ENCODE assay signal across 11 mouse cellular contexts in the genomic region with DNA sequence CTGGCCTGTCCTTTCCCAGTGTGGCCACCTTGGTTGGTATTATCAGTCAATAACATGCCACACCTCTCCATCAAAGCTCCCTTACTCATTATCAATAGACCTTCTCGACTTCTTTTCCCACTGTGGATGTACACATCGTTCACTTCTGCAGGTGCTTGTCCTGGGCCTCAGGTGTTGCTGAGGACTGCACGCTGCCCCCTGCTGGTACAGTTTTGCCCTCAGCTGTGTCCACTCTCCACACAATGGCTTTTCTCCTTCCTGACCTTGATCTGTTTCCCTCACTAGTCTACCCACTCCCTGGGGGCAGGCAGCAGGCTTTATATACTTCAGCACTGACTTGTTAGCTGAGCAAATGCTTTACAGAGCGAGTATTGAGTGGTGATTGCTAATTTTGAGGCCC. TPM values are rescaled to one million over a fixed set of nuclear protein-coding genes. Genes with fewer than 3 reads are reported as not detected.
DNase-seq lines count a peak whose midpoint lies in the region; ATAC-seq and TF ChIP-seq lines count a peak whose summit lies in the region.
"Had no signal": no experiment of that assay in that cellular context is flagged by ENCODE, and none has a peak within 500 bp of the region (broad histone marks: within the 10 kb centered on the region; RNA-seq: fewer than 3 reads in every experiment).

No protein-coding gene starts in this region.

- H3K27me3 ChIP-seq in heart, postnatal 0 days (ENCODE audit: control insufficient read depth, insufficient read depth, low read length), result no peaks in the 10 kb centered on the region
- peaks cover 10% of the 10 kb centered on the region for H3K27me3 ChIP-seq in heart, embryonic 12.5 days (replicated peaks)
- no peaks in the 10 kb centered on the region for H3K27me3 ChIP-seq in hindbrain, embryonic 10.5 days (ENCODE audit: insufficient read depth, poor library complexity, severe bottlenecking)
- H3K27me3 ChIP-seq: liver, embryonic 15.5 days had no signal

- H3K4me2 ChIP-seq in heart, postnatal 0 days (ENCODE audit: low read depth, low read length), result no peak overlapping the region
- no peak overlapping the region for H3K4me2 ChIP-seq in heart, embryonic 12.5 days
- H3K4me2 ChIP-seq: heart, embryonic 13.5 days; liver, embryonic 15.5 days had no signal

- H3K4me3 ChIP-seq in heart, postnatal 0 days (ENCODE audit: low read depth, low read length), result no peak overlapping the region
- no peak overlapping the region for H3K4me3 ChIP-seq in heart, embryonic 12.5 days
- no peak overlapping the region for H3K4me3 ChIP-seq in bone marrow macrophage, adult 2 months (ENCODE audit: insufficient read depth, low read length)
- no peak overlapping the region for H3K4me3 ChIP-seq in hindbrain, embryonic 10.5 days
- H3K4me3 ChIP-seq: heart, embryonic 13.5 days; liver, embryonic 15.5 days had no signal

- DNase-seq in heart, postnatal 0 days (ENCODE audit: low spot score), result no peak
- DNase-seq in B cell, adult 2 months, result peak; percentile 87 to 88
- peak; percentile 61 for DNase-seq in lung, postnatal 14 days
- DNase-seq in cerebellum, adult 9-11 months, result no peak
- no peak for DNase-seq in hindbrain, embryonic 10.5 days (ENCODE audit: low spot score)
- no peak for DNase-seq in urinary bladder, adult 18-20 months (ENCODE audit: low spot score in 2 of 2)

- H3K9ac ChIP-seq in heart, postnatal 0 days (replicated peaks; ENCODE audit: low read depth, low read length), result no peak overlapping the region
- H3K9ac ChIP-seq in heart, embryonic 12.5 days, result no peak overlapping the region
- H3K9ac ChIP-seq: heart, embryonic 13.5 days; liver, embryonic 15.5 days had no signal

- no peaks in the 10 kb centered on the region for H3K4me1 ChIP-seq in heart, postnatal 0 days (ENCODE audit: control insufficient read depth, insufficient read depth)
- no peaks in the 10 kb centered on the region for H3K4me1 ChIP-seq in heart, embryonic 12.5 days (replicated peaks)
- peaks cover 10% of the 10 kb centered on the region; the same call in 1 of the 2 replicates for H3K4me1 ChIP-seq in bone marrow macrophage, adult 2 months (ENCODE audit: control insufficient read depth, insufficient read depth, low read length)
- H3K4me1 ChIP-seq in hindbrain, embryonic 10.5 days (replicated peaks), result no peaks in the 10 kb centered on the region
- H3K4me1 ChIP-seq: heart, embryonic 13.5 days; liver, embryonic 15.5 days had no signal

- TF ChIP-seq EP300 in heart, postnatal 0 days (IDR thresholded peaks at IDR 0.05; ENCODE audit: low read depth), result no peak

- peak; percentile 37 for TF ChIP-seq CTCF in heart, postnatal 0 days (IDR thresholded peaks at IDR 0.05; ENCODE audit: low read depth)
- TF ChIP-seq CTCF in bone marrow macrophage, adult 2 months (IDR thresholded peaks at IDR 0.05; ENCODE audit: low read depth, low read length), result peak; percentile 33; the same call in 1 of the 2 replicates

- H3K27ac ChIP-seq in heart, postnatal 0 days (ENCODE audit: low read depth), result no peak overlapping the region
- no peak overlapping the region for H3K27ac ChIP-seq in heart, embryonic 12.5 days (ENCODE audit: poor library complexity, severe bottlenecking)
- H3K27ac ChIP-seq in bone marrow macrophage, adult 2 months (ENCODE audit: insufficient read depth, low read depth, low read length), result no peak overlapping the region
- H3K27ac ChIP-seq in hindbrain, embryonic 10.5 days, result no peak overlapping the region
- H3K27ac ChIP-seq: heart, embryonic 13.5 days; liver, embryonic 15.5 days had no signal

- H3K9me3 ChIP-seq in heart, postnatal 0 days (replicated peaks; ENCODE audit: control insufficient read depth, low read length), result no peaks in the 10 kb centered on the region
- no peaks in the 10 kb centered on the region for H3K9me3 ChIP-seq in heart, embryonic 12.5 days (replicated peaks)
- H3K9me3 ChIP-seq in hindbrain, embryonic 10.5 days, result no peaks in the 10 kb centered on the region
- H3K9me3 ChIP-seq: heart, embryonic 13.5 days; liver, embryonic 15.5 days had no signal

- WGBS in heart, postnatal 0 days, result 31% methylated on average over 4 of the region's 4 CpGs
- 35% methylated on average over 4 of the region's 4 CpGs for WGBS in heart, embryonic 12.5 days
- 45% methylated on average over 4 of the region's 4 CpGs for WGBS in hindbrain, embryonic 10.5 days

- no peaks in the 10 kb centered on the region for H3K36me3 ChIP-seq in heart, postnatal 0 days (replicated peaks; ENCODE audit: control insufficient read depth, insufficient read depth, low read length)
- H3K36me3 ChIP-seq in heart, embryonic 12.5 days, result no peaks in the 10 kb centered on the region
- no peaks in the 10 kb centered on the region for H3K36me3 ChIP-seq in hindbrain, embryonic 10.5 days
- H3K36me3 ChIP-seq: heart, embryonic 13.5 days; liver, embryonic 15.5 days had no signal

- no peak for ATAC-seq in heart, postnatal 0 days (ENCODE audit: insufficient read depth, low read depth)
- no peak for ATAC-seq in heart, embryonic 12.5 days (ENCODE audit: insufficient number of reproducible peaks, low FRiP score)

- TF ChIP-seq POLR2A in bone marrow macrophage, adult 2 months (IDR thresholded peaks at IDR 0.05; ENCODE audit: borderline replicate concordance, low read depth, low read length), result no peak

RNA-seq across cellular contexts. Expression of a gene that starts 1.8 kb away (rescaled TPM):
- 5.8 TPM in 1 of 2 replicates, not detected in the other for total RNA-seq in heart, postnatal 0 days (2014; rRNA removed; ENCODE audit: low replicate concordance)
- 1.7 and 2.5 TPM in 2 replicates for polyA plus RNA-seq in heart, postnatal 0 days (2015; fragmentation: Nextera tagmentation; extraction: Ambion mirVana)
- 0.20 and 0.33 TPM in 2 replicates for polyA plus RNA-seq in heart, embryonic 12.5 days (2016; fragmentation: Nextera tagmentation; extraction: Ambion mirVana)
- 2,467 and 2,568 TPM in 2 replicates for polyA plus RNA-seq in bone marrow macrophage, adult 2 months (2012; ENCODE audit: insufficient read depth, insufficient read length, missing spikeins)
- not detected in 2 replicates for polyA plus RNA-seq in hindbrain, embryonic 10.5 days (2016; fragmentation: Nextera tagmentation; extraction: Ambion mirVana)

RNA-seq across cellular contexts. Expression of a gene that starts 19.8 kb away (rescaled TPM):
- total RNA-seq in heart, postnatal 0 days (2014; rRNA removed; ENCODE audit: low replicate concordance), result 1.2 TPM in 1 of 2 replicates, not detected in the other
- 4.1 and 4.4 TPM in 2 replicates for polyA plus RNA-seq in heart, postnatal 0 days (2015; fragmentation: Nextera tagmentation; extraction: Ambion mirVana)
- polyA plus RNA-seq in heart, embryonic 12.5 days (2016; fragmentation: Nextera tagmentation; extraction: Ambion mirVana), result 1.4 and 2.6 TPM in 2 replicates
- 1,267 and 1,387 TPM in 2 replicates for polyA plus RNA-seq in bone marrow macrophage, adult 2 months (2012; ENCODE audit: insufficient read depth, insufficient read length, missing spikeins)
- polyA plus RNA-seq in hindbrain, embryonic 10.5 days (2016; fragmentation: Nextera tagmentation; extraction: Ambion mirVana), result 1.0 and 1.3 TPM in 2 replicates

RNA-seq across cellular contexts. Expression of a gene that starts 28.4 kb away (rescaled TPM):
- 0.69 and 4.1 TPM in 2 replicates for total RNA-seq in heart, postnatal 0 days (2014; rRNA removed; ENCODE audit: low replicate concordance)
- 2.0 and 3.6 TPM in 2 replicates for polyA plus RNA-seq in heart, postnatal 0 days (2015; fragmentation: Nextera tagmentation; extraction: Ambion mirVana)
- 11.8 and 15.2 TPM in 2 replicates for polyA plus RNA-seq in heart, embryonic 12.5 days (2016; fragmentation: Nextera tagmentation; extraction: Ambion mirVana)
- 1,609 and 1,701 TPM in 2 replicates for polyA plus RNA-seq in bone marrow macrophage, adult 2 months (2012; ENCODE audit: insufficient read depth, insufficient read length, missing spikeins)
- 4.7 and 5.3 TPM in 2 replicates for polyA plus RNA-seq in hindbrain, embryonic 10.5 days (2016; fragmentation: Nextera tagmentation; extraction: Ambion mirVana)

RNA-seq across cellular contexts. Expression of a gene that starts 39.6 kb away (rescaled TPM):
- total RNA-seq in heart, postnatal 0 days (2014; rRNA removed; ENCODE audit: low replicate concordance), result not detected in 2 replicates
- polyA plus RNA-seq in heart, postnatal 0 days (2015; fragmentation: Nextera tagmentation; extraction: Ambion mirVana), result not detected in 2 replicates
- not detected in 2 replicates for polyA plus RNA-seq in heart, embryonic 12.5 days (2016; fragmentation: Nextera tagmentation; extraction: Ambion mirVana)
- polyA plus RNA-seq in bone marrow macrophage, adult 2 months (2012; ENCODE audit: insufficient read depth, insufficient read length, missing spikeins), result 0.31 TPM in 1 of 2 replicates, not detected in the other
- polyA plus RNA-seq in hindbrain, embryonic 10.5 days (2016; fragmentation: Nextera tagmentation; extraction: Ambion mirVana), result not detected in 2 replicates
- polyA plus RNA-seq: heart, embryonic 13.5 days; liver, embryonic 15.5 days had no signal

RNA-seq across cellular contexts. Expression of a gene that starts 47.1 kb away (rescaled TPM):
- not detected in 2 replicates for total RNA-seq in heart, postnatal 0 days (2014; rRNA removed; ENCODE audit: low replicate concordance)
- polyA plus RNA-seq in heart, postnatal 0 days (2015; fragmentation: Nextera tagmentation; extraction: Ambion mirVana), result 0.08 and 0.14 TPM in 2 replicates
- 0.15 TPM in 1 of 2 replicates, not detected in the other for polyA plus RNA-seq in heart, embryonic 12.5 days (2016; fragmentation: Nextera tagmentation; extraction: Ambion mirVana)
- polyA plus RNA-seq in bone marrow macrophage, adult 2 months (2012; ENCODE audit: insufficient read depth, insufficient read length, missing spikeins), result 1.9 and 2.0 TPM in 2 replicates
- 0.24 TPM in 1 of 2 replicates, not detected in the other for polyA plus RNA-seq in hindbrain, embryonic 10.5 days (2016; fragmentation: Nextera tagmentation; extraction: Ambion mirVana)
- polyA plus RNA-seq: heart, embryonic 13.5 days; neural tube, embryonic 14.5 days had no signal

Comparison
In these comparisons a context has a peak if more than half of its experiments do, and no peak if none do; other contexts are left out.
1. DNase-seq: peak in B cell, adult 2 months (2 of 2) and lung, postnatal 14 days (single experiment); none in heart, postnatal 0 days (single experiment), cerebellum, adult 9-11 months (single experiment), hindbrain, embryonic 10.5 days (single experiment) and urinary bladder, adult 18-20 months (0 of 2).
2. RNA of a gene that starts 1.8 kb away (polyA plus RNA-seq): 2,467 to 2,568 TPM in bone marrow macrophage, adult 2 months; 1.7 to 2.5 TPM in heart, postnatal 0 days, 0.20 to 0.33 TPM in heart, embryonic 12.5 days and not detected in hindbrain, embryonic 10.5 days; every median in the first group is over 100 times any median in the second.
3. RNA of a gene that starts 19.8 kb away (polyA plus RNA-seq): 1,267 to 1,387 TPM in bone marrow macrophage, adult 2 months; 4.1 to 4.4 TPM in heart, postnatal 0 days, 1.4 to 2.6 TPM in heart, embryonic 12.5 days and 1.0 to 1.3 TPM in hindbrain, embryonic 10.5 days; every median in the first group is over 100 times any median in the second.
4. RNA of a gene that starts 28.4 kb away (polyA plus RNA-seq): 1,609 to 1,701 TPM in bone marrow macrophage, adult 2 months; 11.8 to 15.2 TPM in heart, embryonic 12.5 days, 4.7 to 5.3 TPM in hindbrain, embryonic 10.5 days and 2.0 to 3.6 TPM in heart, postnatal 0 days; every median in the first group is over 10 times any median in the second.